Mouse (Mus musculus): Measurements from ENCODE around the gene Ttc26. TPM values are rescaled to one million over a fixed set of nuclear protein-coding genes. Genes with fewer than 3 reads are reported as not detected.
A peak's percentile ranks its signal among the peaks of the same experiment; 100 is the strongest.
"Not testable (repeated sequence)": the region's sequence is repeated elsewhere in the genome, so short reads cannot be mapped to it uniquely, and the experiment has no call there.

Ttc26 gene
- polyA plus RNA-seq, 1 experiment from 2014 or later = 12.7 TPM

GRCm38 (mm10) chr6:38349806-38350205, 31.5 kb upstream of the Ttc26 start:
- H3K27ac ChIP-seq = no peak overlapping the region
- H3K36me3 ChIP-seq = no peaks in the 10 kb centered on the region
- H3K9me3 ChIP-seq (replicated peaks) = no peaks in the 10 kb centered on the region
- H3K4me3 ChIP-seq = no peak overlapping the region
- peaks cover 52% of the 10 kb centered on the region for H3K27me3 ChIP-seq
- ATAC-seq (ENCODE audit: low FRiP score) = no peak
- H3K4me2 ChIP-seq (replicated peaks) = no peak overlapping the region
- 79% methylated on average over 9 of the region's 9 CpGs for WGBS
- no peak overlapping the region for H3K9ac ChIP-seq
- peaks cover 4% of the 10 kb centered on the region for H3K4me1 ChIP-seq

- 51% methylated on average over 4 of the region's 4 CpGs for WGBS
- Histone ChIP-seq H3K4me1 (peaks cover 4% of the 10 kb centered on the region), H3K4me2 (replicated peaks) (no peak overlapping the region), H3K9ac (no peak overlapping the region), H3K36me3 (no peaks in the 10 kb centered on the region), H3K9me3 (replicated peaks) (no peaks in the 10 kb centered on the region), H3K4me3 (no peak overlapping the region), H3K27ac (no peak overlapping the region), H3K27me3 (peaks cover 72% of the 10 kb centered on the region)
- no peak for ATAC-seq (ENCODE audit: low FRiP score)
Observed at GRCm38 (mm10) chr6:38351930-38352329, 29.3 kb upstream of the Ttc26 start.

GRCm38 (mm10) chr6:38352451-38352850, 28.8 kb upstream of the Ttc26 start:
- Histone ChIP-seq H3K4me2 (replicated peaks) (no peak overlapping the region), H3K36me3 (no peaks in the 10 kb centered on the region), H3K9me3 (replicated peaks) (no peaks in the 10 kb centered on the region), H3K4me1 (peaks cover 4% of the 10 kb centered on the region), H3K27me3 (peaks cover 76% of the 10 kb centered on the region), H3K9ac (no peak overlapping the region), H3K27ac (no peak overlapping the region), H3K4me3 (no peak overlapping the region)
- ATAC-seq (ENCODE audit: low FRiP score) = no peak
- WGBS = 7% methylated on average over 10 of the region's 10 CpGs

GRCm38 (mm10) chr6:38353181-38353580, 28.1 kb upstream of the Ttc26 start:
- no peak for ATAC-seq (ENCODE audit: low FRiP score)
- Histone ChIP-seq H3K4me1 (peaks cover 4% of the 10 kb centered on the region), H3K27ac (no peak overlapping the region), H3K9me3 (replicated peaks) (no peaks in the 10 kb centered on the region), H3K27me3 (peaks cover 78% of the 10 kb centered on the region), H3K36me3 (no peaks in the 10 kb centered on the region), H3K4me2 (replicated peaks) (peak overlapping the region; percentile 67; the same call in 1 of the 2 replicates), H3K9ac (no peak overlapping the region), H3K4me3 (peak overlapping the region; percentile 48; the same call in 1 of the 2 replicates)
- WGBS = 5% methylated on average over 13 of the region's 13 CpGs

GRCm38 (mm10) chr6:38353811-38354722, 27.2 kb upstream of the Ttc26 start, which contains the start of gene Zc3hav1:
Gene Zc3hav1 (minus strand): TSS chr6:38354603.
- ATAC-seq (ENCODE audit: low FRiP score) = peak; percentile 50
- Histone ChIP-seq H3K4me2 (replicated peaks) (peak within 1 kb of the TSS; percentile 67), H3K27me3 (peaks cover 78% of the 10 kb centered on the region), H3K4me3 (peak within 1 kb of the TSS; percentile 48), H3K36me3 (no peaks in the 10 kb centered on the region), H3K9me3 (replicated peaks) (no peaks in the 10 kb centered on the region), H3K4me1 (peaks cover 4% of the 10 kb centered on the region), H3K9ac (peak within 1 kb of the TSS; percentile 48), H3K27ac (peak within 1 kb of the TSS; percentile 17; the same call in 1 of the 2 replicates)
- WGBS = under 1% methylated on average over 87 of the region's 87 CpGs

GRCm38 (mm10) chr6:38354723-38355353, 26.4 kb upstream of the Ttc26 start:
- Histone ChIP-seq H3K4me2 (replicated peaks) (peak overlapping the region; percentile 67), H3K4me3 (peak overlapping the region; percentile 48), H3K36me3 (no peaks in the 10 kb centered on the region), H3K9me3 (replicated peaks) (no peaks in the 10 kb centered on the region), H3K9ac (no peak overlapping the region; the same call in 1 of the 2 replicates), H3K27ac (no peak overlapping the region), H3K27me3 (peaks cover 71% of the 10 kb centered on the region), H3K4me1 (peaks cover 4% of the 10 kb centered on the region)
- ATAC-seq (ENCODE audit: low FRiP score) = no peak
- WGBS = 2% methylated on average over 20 of the region's 20 CpGs

GRCm38 (mm10) chr6:38355354-38355823, 25.9 kb upstream of the Ttc26 start:
- WGBS = 2% methylated on average over 8 of the region's 8 CpGs
- Histone ChIP-seq H3K27ac (no peak overlapping the region), H3K9me3 (replicated peaks) (no peaks in the 10 kb centered on the region), H3K36me3 (no peaks in the 10 kb centered on the region), H3K9ac (no peak overlapping the region), H3K4me1 (peaks cover 4% of the 10 kb centered on the region), H3K4me2 (replicated peaks) (peak overlapping the region; percentile 67; the same call in 1 of the 2 replicates), H3K4me3 (0 out of 2 replicates have a peak overlapping the region, but pooled peaks have one; percentile 3), H3K27me3 (peaks cover 67% of the 10 kb centered on the region)
- no peak for ATAC-seq (ENCODE audit: low FRiP score)

GRCm38 (mm10) chr6:38355862-38356261, 25.4 kb upstream of the Ttc26 start:
- Histone ChIP-seq H3K27me3 (peaks cover 63% of the 10 kb centered on the region), H3K4me3 (no peak overlapping the region), H3K4me1 (peaks cover 4% of the 10 kb centered on the region), H3K27ac (no peak overlapping the region), H3K9me3 (replicated peaks) (no peaks in the 10 kb centered on the region), H3K4me2 (replicated peaks) (no peak overlapping the region), H3K36me3 (no peaks in the 10 kb centered on the region), H3K9ac (no peak overlapping the region)
- 8% methylated on average over 7 of the region's 7 CpGs for WGBS
- no peak for ATAC-seq (ENCODE audit: low FRiP score)

- H3K4me2 ChIP-seq (replicated peaks); H3K9ac ChIP-seq; H3K4me1 ChIP-seq; H3K36me3 ChIP-seq; ATAC-seq (ENCODE audit: low FRiP score); H3K27ac ChIP-seq; H3K9me3 ChIP-seq (replicated peaks); H3K4me3 ChIP-seq: not testable (repeated sequence)
- WGBS = 78% methylated on average over 15 of the region's 15 CpGs
- H3K27me3 ChIP-seq = peaks cover 56% of the 10 kb centered on the region
Observed at GRCm38 (mm10) chr6:38356661-38357433, 24.4 kb upstream of the Ttc26 start.

- Histone ChIP-seq H3K4me1 (peaks cover 4% of the 10 kb centered on the region), H3K4me2 (replicated peaks) (no peak overlapping the region), H3K27ac (no peak overlapping the region), H3K27me3 (peaks cover 47% of the 10 kb centered on the region), H3K36me3 (no peaks in the 10 kb centered on the region), H3K9ac (no peak overlapping the region), H3K4me3 (no peak overlapping the region), H3K9me3 (replicated peaks) (no peaks in the 10 kb centered on the region)
- no peak for ATAC-seq (ENCODE audit: low FRiP score)
- WGBS = 41% methylated on average over 5 of the region's 5 CpGs
Observed at GRCm38 (mm10) chr6:38357603-38358252, 23.5 kb upstream of the Ttc26 start.

GRCm38 (mm10) chr6:38358253-38359027, 22.8 kb upstream of the Ttc26 start:
- H3K9me3 ChIP-seq (replicated peaks) = no peaks in the 10 kb centered on the region
- H3K27me3 ChIP-seq = peaks cover 40% of the 10 kb centered on the region
- H3K4me3 ChIP-seq = no peak overlapping the region
- H3K4me2 ChIP-seq (replicated peaks) = no peak overlapping the region
- H3K9ac ChIP-seq = no peak overlapping the region
- no peak overlapping the region for H3K27ac ChIP-seq
- ATAC-seq (ENCODE audit: low FRiP score) = no peak
- WGBS = 74% methylated on average over 8 of the region's 8 CpGs
- peaks cover 4% of the 10 kb centered on the region for H3K4me1 ChIP-seq
- no peaks in the 10 kb centered on the region for H3K36me3 ChIP-seq
